Mouse (Mus musculus): ENCODE results near the gene Nid2.

The Nid2 gene

GRCm38 (mm10) chr14:19744876-19745275 lies 6.2 kb upstream of the Nid2 start:
- no peak for DNase-seq (ENCODE audit: low read depth, low spot score)

- DNase-seq (ENCODE audit: low read depth, low spot score) = no peak
These were observed 4.8 kb upstream of the Nid2 start for GRCm38 (mm10) chr14:19746232-19746631.

GRCm38 (mm10) chr14:19746731-19747130 lies 4.3 kb upstream of the Nid2 start:
- no peak for DNase-seq (ENCODE audit: low read depth, low spot score)

GRCm38 (mm10) chr14:19749743-19750142 lies 1.3 kb upstream of the Nid2 start:
- DNase-seq (ENCODE audit: low read depth, low spot score) = no peak

- DNase-seq (ENCODE audit: low read depth, low spot score) = no peak
These were observed 547 bp upstream of the Nid2 start for GRCm38 (mm10) chr14:19750411-19751024.

GRCm38 (mm10) chr14:19752276-19752675 lies 1.2 kb downstream of the Nid2 start:
- DNase-seq (ENCODE audit: low read depth, low spot score) = no peak

- DNase-seq (ENCODE audit: low read depth, low spot score) = no peak
These were observed 8.5 kb downstream of the Nid2 start for GRCm38 (mm10) chr14:19759277-19760193.

GRCm38 (mm10) chr14:19760721-19761120 lies 9.7 kb downstream of the Nid2 start:
- DNase-seq (ENCODE audit: low read depth, low spot score) = no peak

- DNase-seq (ENCODE audit: low read depth, low spot score) = no peak
These were observed 10.9 kb downstream of the Nid2 start for GRCm38 (mm10) chr14:19762014-19762413.

GRCm38 (mm10) chr14:19763527-19763926 lies 12.5 kb downstream of the Nid2 start:
- no peak for DNase-seq (ENCODE audit: low read depth, low spot score)

GRCm38 (mm10) chr14:19764331-19764730 lies 13.3 kb downstream of the Nid2 start:
- no peak for DNase-seq (ENCODE audit: low read depth, low spot score)

- DNase-seq (ENCODE audit: low read depth, low spot score) = no peak
These were observed 14.7 kb downstream of the Nid2 start for GRCm38 (mm10) chr14:19765539-19766379.

- no peak for DNase-seq (ENCODE audit: low read depth, low spot score)
These were observed 15.2 kb downstream of the Nid2 start for GRCm38 (mm10) chr14:19766380-19766649.

GRCm38 (mm10) chr14:19768648-19769047 lies 17.6 kb downstream of the Nid2 start:
- no peak for DNase-seq (ENCODE audit: low read depth, low spot score)

- DNase-seq (ENCODE audit: low read depth, low spot score) = no peak
These were observed 18.6 kb downstream of the Nid2 start for GRCm38 (mm10) chr14:19769441-19770200.

GRCm38 (mm10) chr14:19771173-19771572 lies 20.1 kb downstream of the Nid2 start:
- no peak for DNase-seq (ENCODE audit: low read depth, low spot score)

GRCm38 (mm10) chr14:19774036-19774628 lies 23.1 kb downstream of the Nid2 start:
- no peak for DNase-seq (ENCODE audit: low read depth, low spot score)

- no peak for DNase-seq (ENCODE audit: low read depth, low spot score)
These were observed 24.4 kb downstream of the Nid2 start for GRCm38 (mm10) chr14:19775491-19775890.

- DNase-seq (ENCODE audit: low read depth, low spot score) = no peak
These were observed 25.1 kb downstream of the Nid2 start for GRCm38 (mm10) chr14:19776179-19776578.

GRCm38 (mm10) chr14:19776890-19777289 lies 25.8 kb downstream of the Nid2 start:
- DNase-seq (ENCODE audit: low read depth, low spot score) = no peak

- DNase-seq (ENCODE audit: low read depth, low spot score) = no peak
These were observed 26.3 kb downstream of the Nid2 start for GRCm38 (mm10) chr14:19777365-19777764.

Data from retina, postnatal 7 days (tissue).